Mouse (Mus musculus) brain, embryonic 14.5 days (tissue): ENCODE measurements around the gene Ppp2r5d. TPM values are rescaled to one million over a fixed set of nuclear protein-coding genes. Genes with fewer than 3 reads are reported as not detected.

Experiments used
- DNase-seq: peaks from one replicate; pipeline ENCODE4 v3.0.0-alpha.2; 2011; ENCODE audit warnings: low read depth
- CTCF ChIP-seq: fragments of 200-500 bp; IDR thresholded peaks from 2 replicates; pipeline ENCODE4 v1.5.1; 2012; ENCODE audit warnings: inconsistent platforms, mild to moderate bottlenecking, moderate library complexity, borderline replicate concordance; ENCODE audit not compliant: insufficient read depth, insufficient read length; ENCODE audit errors: extremely low read depth
- POLR2A ChIP-seq: fragments of 200-500 bp; IDR thresholded peaks from 2 replicates; pipeline ENCODE4 v1.6.1; 2012; ENCODE audit warnings: mild to moderate bottlenecking, inconsistent platforms, borderline replicate concordance; ENCODE audit not compliant: poor library complexity, insufficient read depth, insufficient read length, severe bottlenecking; ENCODE audit errors: extremely low read depth
- polyA plus RNA-seq: library from polyadenylated mRNA; depleted of rRNA; stranded (reverse); fragments of >200 nt; gene quantifications from 2 replicates; pipeline ENCODE4 v1.2.3, GENCODE M21; 2012

Ppp2r5d gene
- polyA plus RNA-seq, 1 experiment, result 112 TPM

- no peak for TF ChIP-seq POLR2A
- TF ChIP-seq CTCF, result no peak
- no peak for DNase-seq
Measured at GRCm38 (mm10) chr17:46667712-46668111, 37.2 kb downstream of the Ppp2r5d start.

GRCm38 (mm10) chr17:46662730-46663129 is 42.2 kb downstream of the Ppp2r5d start:
- DNase-seq, result no peak
- TF ChIP-seq CTCF (no peak), POLR2A (no peak)

- no peak for TF ChIP-seq CTCF
- no peak for TF ChIP-seq POLR2A
- no peak for DNase-seq
Measured at GRCm38 (mm10) chr17:46661981-46662380, 42.9 kb downstream of the Ppp2r5d start.

- TF ChIP-seq POLR2A, result no peak
- no peak for TF ChIP-seq CTCF
- no peak for DNase-seq
Measured at GRCm38 (mm10) chr17:46661351-46661750, 43.6 kb downstream of the Ppp2r5d start.

- TF ChIP-seq CTCF (no peak), POLR2A (no peak)
- DNase-seq, result no peak
Measured at GRCm38 (mm10) chr17:46656054-46656453, 48.9 kb downstream of the Ppp2r5d start.

- DNase-seq, result peak; percentile 40
- TF ChIP-seq CTCF (no peak), POLR2A (no peak)
Measured at GRCm38 (mm10) chr17:46651755-46652547, 53.0 kb downstream of the Ppp2r5d start.

GRCm38 (mm10) chr17:46651292-46651691 is 53.6 kb downstream of the Ppp2r5d start:
- peak; percentile 14 for DNase-seq
- TF ChIP-seq CTCF (no peak), POLR2A (no peak)

- peak; percentile 98 for DNase-seq
- TF ChIP-seq CTCF (no peak), POLR2A (peak; percentile 82)
Measured at GRCm38 (mm10) chr17:46650232-46651031, 54.5 kb downstream of the Ppp2r5d start, which contains the start of gene Cul7. Gene Cul7, plus strand, starts transcription at chr17:46650337.

- DNase-seq, result peak; percentile 7
- no peak for TF ChIP-seq CTCF
- no peak for TF ChIP-seq POLR2A
Measured at GRCm38 (mm10) chr17:46649811-46650210, 55.1 kb downstream of the Ppp2r5d start.

- TF ChIP-seq POLR2A (no peak), CTCF (no peak)
- no peak for DNase-seq
Measured at GRCm38 (mm10) chr17:46648436-46648835, 56.5 kb downstream of the Ppp2r5d start.

- DNase-seq, result no peak
- TF ChIP-seq POLR2A, result no peak
- no peak for TF ChIP-seq CTCF
Measured at GRCm38 (mm10) chr17:46647279-46647678, 57.6 kb downstream of the Ppp2r5d start.

- DNase-seq, result no peak
- TF ChIP-seq POLR2A (no peak), CTCF (no peak)
Measured at GRCm38 (mm10) chr17:46646322-46646662, 58.6 kb downstream of the Ppp2r5d start.

GRCm38 (mm10) chr17:46645561-46646321 is 59.2 kb downstream of the Ppp2r5d start, which contains the start of the genes Klc4 and Mrpl2:
Gene Klc4, minus strand, starts transcription at chr17:46646022.
Gene Mrpl2, plus strand, starts transcription at chr17:46646229.
- TF ChIP-seq POLR2A, result peak; percentile 89
- TF ChIP-seq CTCF, result no peak
- DNase-seq, result peak; percentile 100
